Mouse (Mus musculus): Measurements from ENCODE around the gene Cd244a. TPM values are rescaled to one million over a fixed set of nuclear protein-coding genes. Genes with fewer than 3 reads are reported as not detected.

Cd244a gene
- total and polyA plus RNA-seq, 3 experiments: 0.21 to 0.64 (median 0.41) TPM

DNA sequence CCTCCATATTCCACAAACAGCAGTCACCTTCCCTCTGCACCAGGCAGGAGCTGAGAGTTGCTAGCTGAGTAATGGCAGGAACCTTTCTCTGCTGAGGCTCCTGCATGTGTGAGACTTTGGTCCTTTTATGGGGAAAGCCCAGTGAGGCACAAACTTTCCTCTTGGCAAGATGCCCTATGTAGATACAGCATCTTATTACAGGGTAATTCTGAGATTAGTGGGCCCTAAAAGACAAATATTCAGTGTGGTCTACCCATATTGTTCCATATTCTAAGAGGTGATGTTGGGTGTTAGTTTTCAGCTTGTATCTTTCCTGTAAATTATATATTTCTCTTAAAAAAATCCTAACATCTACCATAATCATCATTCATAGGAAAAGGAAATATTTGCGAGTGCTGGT, 23.8 kb upstream of the Cd244a start, which contains the start of gene Itln1:
Gene Itln1, minus strand, starts transcription at position 101 of the 400 bp plus-strand sequence.
- TF ChIP-seq GABPA (IDR thresholded peaks at IDR 0.05; ENCODE audit: insufficient replicate concordance, low read depth, low read length) (no peak), HCFC1 (IDR thresholded peaks at IDR 0.05; ENCODE audit: low read depth, low read length) (no peak), JUND (conservative IDR thresholded peaks at IDR 0.05; ENCODE audit: low read depth, low read length) (no peak), CHD1 (IDR thresholded peaks at IDR 0.05; ENCODE audit: low read depth, low read length) (no peak), ETS1 (conservative IDR thresholded peaks at IDR 0.05; ENCODE audit: low read depth, low read length) (no peak), MYC (IDR thresholded peaks at IDR 0.05; ENCODE audit: low read depth, low read length) (no peak), ZNF384 (IDR thresholded peaks at IDR 0.05; ENCODE audit: low read depth, low read length) (no peak), RAD21 (IDR thresholded peaks at IDR 0.05; ENCODE audit: low read depth, low read length) (no peak), ZKSCAN1 (IDR thresholded peaks at IDR 0.05; ENCODE audit: borderline replicate concordance, low read depth, low read length) (no peak), POLR2A (IDR thresholded peaks at IDR 0.05; ENCODE audit: low read depth, low read length) (no peak), JUN (IDR thresholded peaks at IDR 0.05; ENCODE audit: insufficient read depth, low read depth, low read length) (no peak), TCF12 (IDR thresholded peaks at IDR 0.05; ENCODE audit: low read depth, low read length) (no peak), TBP (conservative IDR thresholded peaks at IDR 0.05; ENCODE audit: low read depth, low read length) (no peak), RCOR1 (conservative IDR thresholded peaks at IDR 0.05; ENCODE audit: low read depth, low read length) (no peak), KAT2A (IDR thresholded peaks at IDR 0.05; ENCODE audit: insufficient replicate concordance, low read length) (no peak), IRF4 (IDR thresholded peaks at IDR 0.05; ENCODE audit: low read depth, low read length) (no peak), USF1 (IDR thresholded peaks at IDR 0.05; ENCODE audit: low read depth, low read length) (no peak)
- H3K79me2 ChIP-seq (replicated peaks; ENCODE audit: control insufficient read depth, extremely low read depth, insufficient read depth, poor library complexity, severe bottlenecking): no peaks in the 10 kb centered on the region
- no peaks in the 10 kb centered on the region for H3K36me3 ChIP-seq (replicated peaks in 1 of 2; ENCODE audit: control insufficient read depth in 1 of 2, insufficient read depth in 1 of 2, low read length in 1 of 2)
- peaks cover 7% of the 10 kb centered on the region for H3K9me3 ChIP-seq (replicated peaks; ENCODE audit: low read length)
- H3K4me2 ChIP-seq (ENCODE audit: insufficient read depth, low read depth, poor library complexity, severe bottlenecking): no peak within 1 kb of the TSS
- in situ Hi-C loops (cut with MboI; ENCODE audit: low pct_ligation_motif_present, low pct_unique_long_range_greater_than_20kb, low sequenced_read_pairs): no loop called here
- dilution Hi-C loops (cut with MboI; ENCODE audit: extremely low pct_ligation_motif_present, extremely low pct_unique_long_range_greater_than_20kb, low sequenced_read_pairs): no loop called here
- no peaks in the 10 kb centered on the region for H3K27me3 ChIP-seq (replicated peaks)
- no peak for DNase-seq (ENCODE audit: extremely low read depth)
- no peak within 1 kb of the TSS for H3K9ac ChIP-seq (ENCODE audit: insufficient read depth, low read depth)
- H3K4me1 ChIP-seq (ENCODE audit: control insufficient read depth in 1 of 2, insufficient read depth in 2 of 2): no peaks in the 10 kb centered on the region
- no peak within 1 kb of the TSS for H3K27ac ChIP-seq (ENCODE audit: insufficient read depth, low read depth)
- no peak within 1 kb of the TSS for H3K4me3 ChIP-seq (replicated peaks in 1 of 3; ENCODE audit: low read depth in 2 of 3, low read length in 2 of 3, poor library complexity in 1 of 3)

GRCm38 (mm10) chr1:171540694-171541093, 18.3 kb upstream of the Cd244a start:
- in situ Hi-C loops (cut with MboI; ENCODE audit: low pct_ligation_motif_present, low pct_unique_long_range_greater_than_20kb, low sequenced_read_pairs): no loop called here
- Histone ChIP-seq H3K9me3 (replicated peaks; ENCODE audit: low read length) (peaks cover 14% of the 10 kb centered on the region), H3K4me1 (ENCODE audit: control insufficient read depth in 1 of 2, insufficient read depth in 2 of 2) (peaks cover 4 to 14% of the 10 kb centered on the region in 2 experiments; a peak in 3 of 4 replicates), H3K79me2 (replicated peaks; ENCODE audit: control insufficient read depth, extremely low read depth, insufficient read depth, poor library complexity, severe bottlenecking) (no peaks in the 10 kb centered on the region), H3K4me3 (replicated peaks in 1 of 3; ENCODE audit: low read depth in 2 of 3, low read length in 2 of 3, poor library complexity in 1 of 3) (no peak overlapping the region), H3K9ac (ENCODE audit: insufficient read depth, low read depth) (no peak overlapping the region), H3K4me2 (ENCODE audit: insufficient read depth, low read depth, poor library complexity, severe bottlenecking) (no peak overlapping the region), H3K27ac (ENCODE audit: insufficient read depth, low read depth) (no peak overlapping the region), H3K36me3 (replicated peaks in 1 of 2; ENCODE audit: control insufficient read depth in 1 of 2, insufficient read depth in 1 of 2, low read length in 1 of 2) (no peaks in the 10 kb centered on the region), H3K27me3 (replicated peaks) (no peaks in the 10 kb centered on the region)
- dilution Hi-C loops (cut with MboI; ENCODE audit: extremely low pct_ligation_motif_present, extremely low pct_unique_long_range_greater_than_20kb, low sequenced_read_pairs): no loop called here
- DNase-seq (ENCODE audit: extremely low read depth): peak; percentile 19
- TF ChIP-seq MXI1 (IDR thresholded peaks at IDR 0.05; ENCODE audit: low read depth, low read length) (no peak), KAT2A (IDR thresholded peaks at IDR 0.05; ENCODE audit: insufficient replicate concordance, low read length) (no peak), GABPA (IDR thresholded peaks at IDR 0.05; ENCODE audit: insufficient replicate concordance, low read depth, low read length) (no peak), JUN (IDR thresholded peaks at IDR 0.05; ENCODE audit: insufficient read depth, low read depth, low read length) (no peak), ETS1 (conservative IDR thresholded peaks at IDR 0.05; ENCODE audit: low read depth, low read length) (no peak), MYC (IDR thresholded peaks at IDR 0.05; ENCODE audit: low read depth, low read length) (no peak), ELF1 (IDR thresholded peaks at IDR 0.05; ENCODE audit: low read depth, low read length) (no peak), JUND (conservative IDR thresholded peaks at IDR 0.05; ENCODE audit: low read depth, low read length) (no peak), NELFE (IDR thresholded peaks at IDR 0.05; ENCODE audit: low read depth, low read length) (no peak), USF1 (IDR thresholded peaks at IDR 0.05; ENCODE audit: low read depth, low read length) (no peak), EP300 (IDR thresholded peaks at IDR 0.05; ENCODE audit: low read length) (peak; percentile 53), USF2 (conservative IDR thresholded peaks at IDR 0.05; ENCODE audit: low read depth, low read length) (no peak), MEF2A (IDR thresholded peaks at IDR 0.05; ENCODE audit: borderline replicate concordance, low read depth, low read length) (no peak), IRF4 (IDR thresholded peaks at IDR 0.05; ENCODE audit: low read depth, low read length) (peak; percentile 56; the same call in 1 of the 2 replicates), ZKSCAN1 (IDR thresholded peaks at IDR 0.05; ENCODE audit: borderline replicate concordance, low read depth, low read length) (no peak), E2F4 (IDR thresholded peaks at IDR 0.05; ENCODE audit: insufficient replicate concordance, low read depth, low read length) (no peak)

All from CH12.LX (cell line).